Mouse (Mus musculus) spleen, adult 12 weeks (tissue): Measurements from ENCODE around the gene Rab22a.
"Not testable (repeated sequence)": the region's sequence is repeated elsewhere in the genome, so short reads cannot be mapped to it uniquely, and the experiment has no call there.

Experiments used
- DNase-seq: peaks from one replicate; pipeline ENCODE4 v3.0.0; 2022; ENCODE audit warnings: low spot score

Gene Rab22a

GRCm38 (mm10) chr2:173659057-173659925 lies at the start of gene Rab22a:
Rab22a (plus strand) TSS chr2:173659760.
- DNase-seq: peak; percentile 98

- DNase-seq: no peak
Observed at GRCm38 (mm10) chr2:173615378-173616081, 44.0 kb upstream of the Rab22a start.

- DNase-seq: no peak
Observed at GRCm38 (mm10) chr2:173616156-173616555, 43.4 kb upstream of the Rab22a start.

GRCm38 (mm10) chr2:173619132-173619531 lies 40.4 kb upstream of the Rab22a start:
- no peak for DNase-seq

- no peak for DNase-seq
Observed at GRCm38 (mm10) chr2:173620645-173621044, 38.9 kb upstream of the Rab22a start.

- no peak for DNase-seq
Observed at GRCm38 (mm10) chr2:173622173-173622601, 37.4 kb upstream of the Rab22a start.

- DNase-seq: no peak
Observed at GRCm38 (mm10) chr2:173624667-173625066, 34.9 kb upstream of the Rab22a start.

- no peak for DNase-seq
Observed at GRCm38 (mm10) chr2:173625786-173626185, 33.8 kb upstream of the Rab22a start.

GRCm38 (mm10) chr2:173634106-173634505 lies 25.5 kb upstream of the Rab22a start:
- not testable (repeated sequence) for DNase-seq

GRCm38 (mm10) chr2:173641370-173641769 lies 18.2 kb upstream of the Rab22a start:
- DNase-seq: no peak

GRCm38 (mm10) chr2:173642262-173642999 lies 17.1 kb upstream of the Rab22a start:
- no peak for DNase-seq

GRCm38 (mm10) chr2:173647197-173647911 lies 12.2 kb upstream of the Rab22a start:
- DNase-seq: no peak

GRCm38 (mm10) chr2:173649762-173650161 lies 9.8 kb upstream of the Rab22a start:
- DNase-seq: no peak

- DNase-seq: no peak
Observed at GRCm38 (mm10) chr2:173653526-173653925, 6.0 kb upstream of the Rab22a start.

GRCm38 (mm10) chr2:173657736-173658135 lies 1.8 kb upstream of the Rab22a start:
- no peak for DNase-seq

GRCm38 (mm10) chr2:173658517-173658916 lies 1.0 kb upstream of the Rab22a start:
- no peak for DNase-seq

- no peak for DNase-seq
Observed at GRCm38 (mm10) chr2:173659926-173660684, 545 bp downstream of the Rab22a start.

GRCm38 (mm10) chr2:173662255-173662950 lies 2.8 kb downstream of the Rab22a start:
- no peak for DNase-seq

GRCm38 (mm10) chr2:173664736-173665135 lies 5.2 kb downstream of the Rab22a start:
- DNase-seq: no peak

GRCm38 (mm10) chr2:173665271-173665670 lies 5.7 kb downstream of the Rab22a start:
- no peak for DNase-seq
